Mouse (Mus musculus) forebrain, embryonic 12.5 days (tissue): ENCODE data around the gene Ly9. TPM values are rescaled to one million over a fixed set of nuclear protein-coding genes. Genes with fewer than 3 reads are reported as not detected.

Source experiments
- ATAC-seq: fragments of 200-750 bp; cut with Nextera tagmentation; 2 replicates; pipeline ENCODE4 v1.8.0; 2017; ENCODE audit warnings: moderate TSS enrichment; ENCODE audit not compliant: low FRiP score
- H3K27ac ChIP-seq: fragments of 300-500 bp; sonication (generic); 2 replicates; pipeline ENCODE4 v1.5.1; 2016; ENCODE audit warnings: mild to moderate bottlenecking
- H3K27me3 ChIP-seq: fragments of 300-500 bp; sonication (generic); 2 replicates; pipeline ENCODE4 v1.6.1; 2016; ENCODE audit warnings: mild to moderate bottlenecking
- H3K36me3 ChIP-seq: fragments of 300-500 bp; sonication (generic); replicated peaks from 2 replicates; pipeline ENCODE4 v1.6.1; 2016; ENCODE audit warnings: mild to moderate bottlenecking
- H3K4me1 ChIP-seq: fragments of 300-500 bp; sonication (generic); 2 replicates; pipeline ENCODE4 v1.6.1; 2016
- H3K4me2 ChIP-seq: fragments of 300-500 bp; sonication (generic); 2 replicates; pipeline ENCODE4 v1.6.1; 2016; ENCODE audit warnings: mild to moderate bottlenecking, moderate library complexity
- H3K4me3 ChIP-seq: fragments of 300-500 bp; sonication (generic); replicated peaks from 2 replicates; pipeline ENCODE4 v1.5.1; 2016; ENCODE audit warnings: mild to moderate bottlenecking
- H3K9ac ChIP-seq: fragments of 300-500 bp; sonication (generic); 2 replicates; pipeline ENCODE4 v1.6.1; 2016; ENCODE audit warnings: mild to moderate bottlenecking
- H3K9me3 ChIP-seq: fragments of 300-500 bp; sonication (generic); 2 replicates; pipeline ENCODE4 v1.6.1; 2016
- WGBS: fragments of 180-500 bp; shearing (Covaris S2); methylation state at CpG from one replicate; pipeline ENCODE4 v1.1.7; 2016; 5-methylcytosine and 5-hydroxymethylcytosine counted together
- polyA plus RNA-seq: library from polyadenylated mRNA; unstranded; fragments of >200 nt; fragmentation: Nextera tagmentation; extraction: Ambion mirVana; gene quantifications from 2 replicates; pipeline ENCODE4 v1.2.1, GENCODE M21; 2016

Gene Ly9
- polyA plus RNA-seq, 1 experiment from 2014 or later: not detected

DNA sequence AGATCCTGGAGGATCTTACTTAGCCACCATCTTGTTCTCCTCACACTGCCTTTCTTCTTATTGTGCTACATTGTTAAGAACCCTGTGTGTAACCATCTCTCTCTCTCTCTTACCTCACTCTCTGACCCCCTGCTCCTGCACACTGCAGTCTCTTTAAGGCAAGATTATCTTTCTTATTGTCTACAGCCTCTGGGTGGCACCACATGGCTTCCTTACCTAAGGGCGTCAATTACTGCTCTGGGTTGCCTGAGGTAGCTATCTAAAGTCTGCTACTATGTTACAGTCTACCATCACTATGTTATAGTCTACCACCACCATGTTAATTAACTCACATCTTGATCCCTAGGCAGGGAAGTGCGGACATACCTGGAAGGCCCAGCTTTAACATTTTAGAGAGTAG, 38.8 kb downstream of the Ly9 start:
- no peaks in the 10 kb centered on the region for H3K27me3 ChIP-seq
- H3K36me3 ChIP-seq: no peaks in the 10 kb centered on the region
- H3K9ac ChIP-seq: no peak overlapping the region
- no peak overlapping the region for H3K4me2 ChIP-seq
- 53% methylated on average over 2 of the region's 2 CpGs for WGBS
- H3K9me3 ChIP-seq: no peaks in the 10 kb centered on the region
- no peak for ATAC-seq
- no peak overlapping the region for H3K4me3 ChIP-seq
- no peaks in the 10 kb centered on the region for H3K4me1 ChIP-seq
- H3K27ac ChIP-seq: no peak overlapping the region

DNA sequence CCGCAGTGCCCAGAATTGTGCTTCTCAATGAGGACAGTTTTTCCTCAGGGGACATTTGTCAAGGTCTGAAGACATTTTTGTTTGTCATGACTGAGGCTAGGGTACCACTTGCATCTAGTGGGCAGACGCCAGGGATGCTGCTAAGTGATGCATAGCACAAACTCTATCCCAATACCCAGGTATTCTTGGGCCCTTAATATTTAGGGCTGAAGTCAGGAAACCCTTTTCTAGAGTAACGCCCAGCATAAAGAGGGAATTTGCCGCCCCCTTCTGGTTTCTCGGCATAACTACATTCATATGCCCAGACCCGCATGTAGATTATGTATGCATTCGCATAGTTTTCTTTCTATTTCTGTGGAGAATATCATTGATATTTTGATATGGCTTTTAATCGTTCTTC, 40.4 kb downstream of the Ly9 start:
- H3K27ac ChIP-seq: no peak overlapping the region
- no peak overlapping the region for H3K9ac ChIP-seq
- H3K27me3 ChIP-seq: no peaks in the 10 kb centered on the region
- WGBS: 25% methylated on average over 8 of the region's 8 CpGs
- H3K9me3 ChIP-seq: no peaks in the 10 kb centered on the region
- H3K4me2 ChIP-seq: no peak overlapping the region
- H3K4me1 ChIP-seq: no peaks in the 10 kb centered on the region
- no peak overlapping the region for H3K4me3 ChIP-seq
- H3K36me3 ChIP-seq: no peaks in the 10 kb centered on the region
- no peak for ATAC-seq

DNA sequence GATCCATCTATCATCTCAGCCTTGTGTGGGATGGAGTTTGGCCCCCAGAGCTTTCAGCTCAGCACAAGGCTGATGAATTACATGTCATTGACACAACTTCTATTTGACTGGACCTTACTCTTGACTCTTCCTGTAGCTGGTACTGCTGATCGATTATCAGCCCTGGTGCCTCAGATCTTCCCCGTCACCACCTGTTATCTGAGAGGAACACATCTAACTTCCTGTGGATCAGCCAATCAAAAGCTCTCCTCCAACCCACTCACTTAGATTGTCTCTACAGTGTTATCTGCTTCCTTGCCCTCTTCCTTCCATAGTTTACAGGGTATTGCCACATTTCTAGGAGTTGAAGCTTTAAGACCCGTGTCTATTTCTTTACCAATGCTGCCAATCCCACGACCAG, 41.3 kb downstream of the Ly9 start:
- no peaks in the 10 kb centered on the region for H3K4me1 ChIP-seq
- no peak for ATAC-seq
- 84% methylated on average over 4 of the region's 4 CpGs for WGBS

DNA sequence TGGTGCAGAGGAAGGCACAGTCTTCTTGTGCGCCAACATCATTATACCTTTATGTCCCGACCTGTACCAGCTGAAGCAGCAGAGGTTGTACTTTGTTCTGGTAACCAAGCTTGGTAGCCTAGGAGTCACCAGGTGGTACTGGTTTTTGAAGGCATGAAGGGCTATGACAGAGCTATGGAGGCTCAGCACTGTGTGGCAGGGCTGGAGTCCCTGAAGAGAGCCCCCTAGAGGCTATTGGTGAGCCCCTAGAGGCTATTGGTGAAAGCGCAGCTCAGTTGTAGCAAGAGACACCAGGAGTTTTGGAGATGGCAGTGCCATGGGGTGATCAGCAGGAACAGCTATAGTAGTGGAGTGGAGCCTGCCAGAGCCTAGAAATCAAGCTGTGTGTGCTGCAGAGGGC, 43.0 kb downstream of the Ly9 start:
- peak; percentile 60; the same call in 1 of the 2 replicates for ATAC-seq
- H3K9me3 ChIP-seq: no peaks in the 10 kb centered on the region
- H3K27me3 ChIP-seq: no peaks in the 10 kb centered on the region
- no peak overlapping the region for H3K4me3 ChIP-seq
- no peak overlapping the region for H3K9ac ChIP-seq
- no peaks in the 10 kb centered on the region for H3K4me1 ChIP-seq
- no peak overlapping the region for H3K27ac ChIP-seq
- WGBS: 58% methylated on average over 3 of the region's 3 CpGs
- H3K36me3 ChIP-seq: no peaks in the 10 kb centered on the region
- no peak overlapping the region for H3K4me2 ChIP-seq

More for the DNA sequence above, 41.3 kb downstream of the Ly9 start:
- Histone ChIP-seq H3K4me3 (no peak overlapping the region), H3K9me3 (no peaks in the 10 kb centered on the region), H3K36me3 (no peaks in the 10 kb centered on the region), H3K9ac (no peak overlapping the region), H3K27me3 (no peaks in the 10 kb centered on the region), H3K27ac (no peak overlapping the region), H3K4me2 (no peak overlapping the region)

DNA sequence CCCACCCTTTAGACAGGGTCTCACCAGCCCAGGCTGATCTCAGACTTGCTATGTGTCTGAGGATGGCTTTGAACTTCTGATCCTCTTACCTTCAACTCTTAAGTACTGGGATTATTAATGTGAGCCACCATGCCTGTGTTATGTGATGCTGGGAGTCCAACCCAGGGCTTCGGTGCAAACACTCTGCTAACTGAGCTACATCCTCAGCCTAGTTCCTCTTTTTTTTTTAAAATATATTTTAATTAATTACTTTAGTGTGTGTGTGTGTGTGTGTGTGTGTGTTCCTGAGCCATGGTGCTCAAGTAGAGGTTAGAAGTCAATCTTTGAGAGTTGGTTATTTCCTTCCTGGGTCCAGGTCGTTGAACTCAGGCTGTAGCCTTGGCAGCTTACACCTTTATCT, 44.2 kb downstream of the Ly9 start:
- 95% methylated on average over 2 of the region's 2 CpGs for WGBS
- no peak overlapping the region for H3K4me2 ChIP-seq
- no peak overlapping the region for H3K27ac ChIP-seq

DNA sequence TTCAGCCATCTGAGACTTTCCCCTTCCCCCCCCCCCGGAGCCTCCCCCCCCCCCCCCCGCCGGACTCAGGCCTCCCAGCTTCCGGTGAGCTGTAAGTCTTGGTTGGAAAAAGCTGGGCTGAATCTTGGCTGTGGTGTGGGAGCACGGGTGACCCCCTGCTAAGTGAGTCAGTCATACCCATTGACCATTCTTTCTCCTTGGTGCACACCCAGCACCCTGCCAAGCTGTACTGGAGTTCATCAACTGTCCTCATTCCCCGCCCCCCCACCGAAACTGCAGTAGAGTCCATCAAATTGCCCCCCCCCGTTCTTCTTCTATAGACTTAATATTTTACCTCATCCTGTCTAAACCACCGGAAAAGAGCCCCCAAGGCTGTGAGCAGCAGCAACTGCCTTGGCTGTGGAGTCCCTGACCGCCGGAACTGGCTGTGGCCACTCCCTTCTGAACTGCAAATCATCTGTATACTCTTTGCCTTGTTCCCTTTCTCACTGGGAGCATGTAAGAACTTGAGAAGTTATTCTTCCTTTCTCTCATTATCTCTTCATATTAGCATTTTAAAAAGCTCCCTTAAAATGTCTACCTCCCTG, 45.5 kb downstream of the Ly9 start:
- H3K36me3 ChIP-seq: no peaks in the 10 kb centered on the region
- H3K9me3 ChIP-seq: no peaks in the 10 kb centered on the region
- no peak for ATAC-seq
- H3K27ac ChIP-seq: no peak overlapping the region
- no peak overlapping the region for H3K4me2 ChIP-seq
- H3K4me3 ChIP-seq: no peak overlapping the region
- no peaks in the 10 kb centered on the region for H3K4me1 ChIP-seq
- no peaks in the 10 kb centered on the region for H3K27me3 ChIP-seq
- 84% methylated on average over 7 of the region's 11 CpGs for WGBS
- H3K9ac ChIP-seq: no peak overlapping the region

More for the DNA sequence above, 44.2 kb downstream of the Ly9 start:
- Histone ChIP-seq H3K27me3 (no peaks in the 10 kb centered on the region), H3K9ac (no peak overlapping the region), H3K36me3 (no peaks in the 10 kb centered on the region), H3K4me1 (no peaks in the 10 kb centered on the region), H3K4me3 (no peak overlapping the region), H3K9me3 (no peaks in the 10 kb centered on the region)
- no peak for ATAC-seq

DNA sequence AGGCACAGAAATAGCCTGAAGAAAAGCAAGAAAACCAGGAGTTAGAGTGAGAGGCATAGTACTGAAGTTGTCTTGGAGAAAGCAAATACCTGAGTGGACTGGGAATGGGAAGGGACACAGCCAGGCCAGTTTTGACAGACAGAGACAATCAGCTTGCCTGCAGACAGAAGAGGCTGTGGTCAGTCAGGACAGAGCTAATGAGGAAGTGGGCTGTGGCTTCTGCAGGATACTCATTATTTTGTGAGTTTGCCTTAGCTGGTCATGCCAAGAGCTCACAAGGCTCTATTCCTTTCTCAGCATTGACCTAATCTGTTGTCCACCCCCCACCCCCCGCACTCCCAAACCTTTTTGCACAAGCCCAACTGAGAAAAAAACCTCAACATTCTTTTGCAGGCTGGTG, 46.0 kb downstream of the Ly9 start:
- Histone ChIP-seq H3K36me3 (no peaks in the 10 kb centered on the region), H3K27ac (no peak overlapping the region), H3K4me1 (no peaks in the 10 kb centered on the region), H3K9ac (no peak overlapping the region), H3K9me3 (no peaks in the 10 kb centered on the region), H3K4me2 (no peak overlapping the region), H3K27me3 (no peaks in the 10 kb centered on the region), H3K4me3 (no peak overlapping the region)
- ATAC-seq: no peak
- WGBS: 73% methylated on average over 1 of the region's 1 CpGs

DNA sequence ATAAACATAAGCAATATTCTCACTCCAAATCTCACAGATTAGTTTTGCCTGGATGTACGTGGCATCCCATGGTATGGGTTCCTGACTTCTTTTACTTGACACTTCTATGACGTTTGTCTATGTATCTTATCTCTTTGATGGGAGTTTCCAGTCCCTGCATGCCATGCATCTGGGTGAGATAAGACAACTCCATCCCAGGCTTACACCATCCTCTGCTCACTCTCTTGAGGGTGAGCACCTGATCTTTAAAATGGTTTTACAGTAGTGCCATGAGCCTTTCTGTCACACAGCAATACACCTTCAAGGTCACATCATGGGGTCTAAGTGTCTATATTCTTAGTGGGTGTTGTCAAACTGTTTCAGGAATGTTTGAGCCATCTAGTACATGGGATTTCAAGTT, 46.9 kb downstream of the Ly9 start:
- no peak for ATAC-seq
- Histone ChIP-seq H3K4me1 (no peaks in the 10 kb centered on the region), H3K9ac (no peak overlapping the region), H3K27ac (no peak overlapping the region), H3K36me3 (no peaks in the 10 kb centered on the region), H3K4me3 (no peak overlapping the region), H3K9me3 (no peaks in the 10 kb centered on the region), H3K4me2 (no peak overlapping the region), H3K27me3 (no peaks in the 10 kb centered on the region)
- 82% methylated on average over 2 of the region's 2 CpGs for WGBS

DNA sequence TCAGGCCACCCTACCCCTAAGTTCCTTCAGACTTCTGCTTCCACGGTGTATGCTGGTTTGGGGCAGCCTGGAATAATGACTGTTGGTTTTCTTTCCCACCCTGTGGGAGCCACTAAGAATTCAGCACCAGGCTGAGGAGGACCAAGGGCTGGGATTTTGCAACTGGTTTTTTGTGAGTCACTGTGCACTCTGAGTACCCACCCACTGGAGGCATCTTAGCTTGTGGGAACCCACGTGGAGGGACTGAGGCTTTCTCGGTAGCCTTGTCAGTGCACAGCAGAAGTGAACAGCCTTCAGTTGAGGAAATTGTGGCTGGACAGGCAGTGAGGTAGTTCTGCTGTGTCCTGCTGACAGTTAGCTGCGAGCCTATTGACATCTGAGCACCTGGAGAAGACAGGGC, 48.3 kb downstream of the Ly9 start, which contains the start of gene Cd244a:
Gene Cd244a (plus strand): TSS at position 296 of the 400 bp plus-strand sequence.
- no peak within 1 kb of the TSS for H3K9ac ChIP-seq
- 86% methylated on average over 4 of the region's 4 CpGs for WGBS
- H3K9me3 ChIP-seq: no peaks in the 10 kb centered on the region
- H3K27me3 ChIP-seq: no peaks in the 10 kb centered on the region
- H3K4me1 ChIP-seq: no peaks in the 10 kb centered on the region
- H3K4me3 ChIP-seq: no peak within 1 kb of the TSS
- no peak for ATAC-seq
- no peaks in the 10 kb centered on the region for H3K36me3 ChIP-seq
- H3K4me2 ChIP-seq: no peak within 1 kb of the TSS
- H3K27ac ChIP-seq: no peak within 1 kb of the TSS

DNA sequence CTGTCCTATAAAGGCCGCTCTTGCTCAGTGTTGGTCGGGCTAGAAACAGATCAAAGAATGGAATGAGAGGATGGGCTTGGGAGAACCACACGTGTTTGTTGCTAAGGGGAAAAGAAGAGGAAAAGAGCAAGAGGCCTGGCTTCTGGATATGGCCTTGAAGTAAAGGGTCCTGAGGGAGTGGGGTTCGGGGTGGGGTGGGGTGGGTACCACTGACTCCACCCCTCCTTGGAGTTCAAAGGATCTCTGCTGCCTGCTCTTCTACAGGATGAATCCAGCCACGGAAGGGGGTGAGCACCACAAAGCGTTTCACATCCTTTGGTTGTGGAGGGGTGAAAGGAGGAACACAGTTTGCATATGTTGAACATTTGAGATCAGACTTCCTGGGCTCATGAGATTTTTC, 48.8 kb downstream of the Ly9 start:
- Histone ChIP-seq H3K36me3 (no peaks in the 10 kb centered on the region), H3K9ac (no peak overlapping the region), H3K4me3 (no peak overlapping the region), H3K27ac (no peak overlapping the region), H3K4me1 (no peaks in the 10 kb centered on the region), H3K4me2 (no peak overlapping the region), H3K27me3 (no peaks in the 10 kb centered on the region), H3K9me3 (no peaks in the 10 kb centered on the region)
- ATAC-seq: no peak
- 66% methylated on average over 6 of the region's 6 CpGs for WGBS

DNA sequence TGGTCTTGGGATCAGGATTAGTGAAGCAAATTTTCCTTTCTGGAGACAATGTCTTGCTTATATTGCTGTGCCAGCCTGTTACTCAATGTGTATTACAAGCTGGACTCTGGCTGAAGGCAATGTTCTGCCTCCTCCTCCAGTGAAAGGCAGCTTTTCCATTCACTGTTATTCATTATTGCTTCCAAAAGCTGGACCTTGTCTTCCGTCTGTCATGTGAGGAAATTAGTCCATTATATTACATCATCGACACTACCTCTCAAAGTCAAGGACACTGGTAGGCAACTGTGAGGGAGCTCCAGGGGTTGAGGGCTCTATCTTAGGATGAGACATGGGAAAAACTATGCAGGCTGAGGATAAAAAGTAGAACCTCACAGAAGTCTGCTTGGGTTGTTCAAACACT, 50.8 kb downstream of the Ly9 start:
- ATAC-seq: no peak
- Histone ChIP-seq H3K4me3 (no peak overlapping the region), H3K9me3 (no peaks in the 10 kb centered on the region), H3K4me2 (no peak overlapping the region), H3K36me3 (no peaks in the 10 kb centered on the region), H3K27ac (no peak overlapping the region), H3K27me3 (no peaks in the 10 kb centered on the region), H3K4me1 (no peaks in the 10 kb centered on the region), H3K9ac (no peak overlapping the region)
- WGBS: 86% methylated on average over 2 of the region's 2 CpGs

DNA sequence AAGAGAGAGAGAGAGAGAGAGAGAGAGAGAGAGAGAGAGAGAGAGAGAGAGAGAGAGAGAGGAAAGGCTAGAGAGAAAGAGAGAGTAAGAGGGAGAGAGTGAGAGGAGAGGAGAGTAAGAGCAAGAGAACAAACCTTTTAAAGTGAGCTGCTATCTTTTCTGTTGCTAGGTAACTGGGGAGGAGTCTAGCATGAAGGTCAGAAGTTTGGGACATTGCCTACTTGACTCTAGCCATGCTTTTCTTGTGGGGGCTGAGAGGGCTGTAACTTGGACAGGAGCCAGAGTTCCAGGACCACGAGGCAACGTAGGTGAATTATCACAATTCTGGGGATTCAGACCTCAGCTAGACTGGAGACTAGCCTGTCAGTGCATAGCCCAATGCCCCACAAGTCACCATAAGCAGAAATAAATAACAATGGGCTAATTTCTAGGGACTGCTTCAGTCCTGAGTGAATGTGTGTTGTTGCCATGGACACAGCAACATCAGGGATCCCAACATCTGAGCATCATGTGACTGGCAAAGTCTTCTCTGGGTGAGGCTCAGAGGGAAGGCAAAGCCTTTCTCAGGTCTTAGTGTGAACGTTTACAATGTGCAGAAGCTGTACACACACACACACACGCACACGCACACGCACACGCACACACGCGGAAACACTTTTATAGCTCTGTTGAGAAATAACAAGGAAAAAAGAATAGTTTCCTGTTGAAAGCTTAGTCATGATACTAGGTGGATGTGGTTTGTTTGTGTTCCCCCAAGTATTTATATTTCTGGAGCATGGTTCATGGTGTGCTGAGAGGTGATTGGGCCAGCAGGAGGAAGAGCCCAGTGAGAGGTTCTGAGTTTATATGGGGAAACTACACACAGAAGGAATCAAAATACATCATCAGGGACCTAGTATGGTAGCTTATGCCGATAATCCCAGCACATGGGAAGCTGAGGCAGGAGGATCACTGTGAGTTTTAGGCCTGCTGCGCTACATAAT, 53.6 kb downstream of the Ly9 start:
- H3K4me3 ChIP-seq: no peak overlapping the region
- WGBS: 91% methylated on average over 11 of the region's 11 CpGs
- H3K9me3 ChIP-seq: no peaks in the 10 kb centered on the region
- no peaks in the 10 kb centered on the region for H3K36me3 ChIP-seq
- no peaks in the 10 kb centered on the region for H3K27me3 ChIP-seq
- no peaks in the 10 kb centered on the region for H3K4me1 ChIP-seq
- no peak overlapping the region for H3K27ac ChIP-seq
- H3K9ac ChIP-seq: no peak overlapping the region
- no peak for ATAC-seq
- H3K4me2 ChIP-seq: no peak overlapping the region

DNA sequence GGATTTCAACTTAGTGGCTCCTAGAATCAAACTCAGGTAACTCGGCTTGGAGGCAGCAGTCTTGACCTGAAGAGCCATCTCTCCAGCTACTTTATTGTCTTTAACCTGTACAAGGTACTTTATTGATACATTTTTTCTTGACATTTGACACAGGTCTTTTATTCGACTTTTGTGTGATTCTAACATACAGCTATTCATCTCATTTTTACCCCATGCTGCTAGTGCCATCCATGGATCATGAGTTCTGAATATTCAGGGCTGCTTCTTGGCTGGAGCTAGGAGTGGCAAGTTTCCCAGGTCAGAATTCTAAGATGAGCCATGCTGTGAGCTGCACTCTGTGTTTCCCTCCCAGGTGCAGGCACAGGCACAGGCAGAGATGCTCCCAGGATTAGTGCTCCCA, 55.0 kb downstream of the Ly9 start:
- WGBS: 79% methylated on average over 2 of the region's 2 CpGs
- no peaks in the 10 kb centered on the region for H3K27me3 ChIP-seq
- H3K27ac ChIP-seq: no peak overlapping the region
- no peak overlapping the region for H3K4me3 ChIP-seq
- no peak overlapping the region for H3K4me2 ChIP-seq
- no peak overlapping the region for H3K9ac ChIP-seq
- H3K4me1 ChIP-seq: no peaks in the 10 kb centered on the region
- ATAC-seq: no peak
- no peaks in the 10 kb centered on the region for H3K9me3 ChIP-seq
- H3K36me3 ChIP-seq: no peaks in the 10 kb centered on the region
